Mouse (Mus musculus): Measurements from ENCODE around the gene Sprr2j-ps. TPM values are rescaled to one million over a fixed set of nuclear protein-coding genes. Genes with fewer than 3 reads are reported as not detected.

Gene Sprr2j-ps
- polyA plus RNA-seq (2015; fragmentation: Nextera tagmentation; extraction: Ambion mirVana): not detected in 2 replicates

- no peak within 1 kb of the TSS for H3K9ac ChIP-seq (ENCODE audit: low read depth, low read length)
- H3K4me2 ChIP-seq (ENCODE audit: low read length): no peak within 1 kb of the TSS
- no peak within 1 kb of the TSS for H3K27ac ChIP-seq (ENCODE audit: low read length)
- no peaks in the 10 kb centered on the region for H3K36me3 ChIP-seq (ENCODE audit: control insufficient read depth, insufficient read depth, low read length)
- no peak within 1 kb of the TSS for H3K4me3 ChIP-seq (ENCODE audit: low read depth, low read length)
- no peaks in the 10 kb centered on the region for H3K9me3 ChIP-seq (replicated peaks; ENCODE audit: control insufficient read depth, low read length, poor library complexity, severe bottlenecking)
- no peaks in the 10 kb centered on the region for H3K4me1 ChIP-seq (ENCODE audit: control insufficient read depth, insufficient read depth, low read length)
- WGBS: 96% methylated on average over 2 of the region's 2 CpGs
- ATAC-seq: no peak
- no peaks in the 10 kb centered on the region for H3K27me3 ChIP-seq (ENCODE audit: control insufficient read depth, insufficient read depth, low read depth, low read length)
Measured at GRCm38 (mm10) chr3:92417782-92418181, at the start of gene Sprr2j-ps. TSS of gene Sprr2j-ps (plus strand) at chr3:92418082.

DNA sequence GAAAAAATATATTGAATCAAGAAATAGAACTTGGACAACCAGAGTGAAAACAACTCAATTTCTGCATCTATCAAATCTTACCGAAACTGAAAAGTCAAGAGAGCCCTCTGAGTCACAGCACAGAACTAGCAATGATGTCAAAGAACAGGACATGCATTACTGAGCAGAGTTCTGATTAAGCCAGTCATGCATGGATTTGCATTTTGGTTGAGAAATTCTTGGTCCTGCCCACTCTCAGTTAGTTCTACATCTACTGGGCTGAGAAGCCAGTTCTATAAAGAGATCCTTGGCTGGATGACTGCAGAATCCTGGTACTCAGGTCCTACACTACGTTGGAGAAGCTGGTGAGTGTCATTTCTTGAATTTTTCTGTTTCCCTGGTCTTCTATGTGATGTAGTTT, 44.3 kb upstream of the Sprr2j-ps start:
- Histone ChIP-seq H3K4me1 (ENCODE audit: control insufficient read depth, insufficient read depth, low read length) (no peaks in the 10 kb centered on the region), H3K9me3 (replicated peaks; ENCODE audit: control insufficient read depth, low read length, poor library complexity, severe bottlenecking) (no peaks in the 10 kb centered on the region), H3K27ac (ENCODE audit: low read length) (no peak overlapping the region), H3K4me2 (ENCODE audit: low read length) (no peak overlapping the region), H3K9ac (ENCODE audit: low read depth, low read length) (no peak overlapping the region), H3K27me3 (ENCODE audit: control insufficient read depth, insufficient read depth, low read depth, low read length) (no peaks in the 10 kb centered on the region), H3K36me3 (ENCODE audit: control insufficient read depth, insufficient read depth, low read length) (no peaks in the 10 kb centered on the region), H3K4me3 (ENCODE audit: low read depth, low read length) (no peak overlapping the region)
- no peak for ATAC-seq
- WGBS: 77% methylated on average over 2 of the region's 2 CpGs

GRCm38 (mm10) chr3:92385385-92385784, 32.5 kb upstream of the Sprr2j-ps start, which contains the start of gene Sprr2h:
TSS of gene Sprr2h (plus strand) at chr3:92385685.
- no peak for ATAC-seq
- H3K4me3 ChIP-seq (ENCODE audit: low read depth, low read length): no peak within 1 kb of the TSS
- H3K4me2 ChIP-seq (ENCODE audit: low read length): no peak within 1 kb of the TSS
- no peaks in the 10 kb centered on the region for H3K36me3 ChIP-seq (ENCODE audit: control insufficient read depth, insufficient read depth, low read length)
- no peaks in the 10 kb centered on the region for H3K27me3 ChIP-seq (ENCODE audit: control insufficient read depth, insufficient read depth, low read depth, low read length)
- no peak within 1 kb of the TSS for H3K27ac ChIP-seq (ENCODE audit: low read length)
- no peaks in the 10 kb centered on the region for H3K9me3 ChIP-seq (replicated peaks; ENCODE audit: control insufficient read depth, low read length, poor library complexity, severe bottlenecking)
- H3K4me1 ChIP-seq (ENCODE audit: control insufficient read depth, insufficient read depth, low read length): no peaks in the 10 kb centered on the region
- 94% methylated on average over 1 of the region's 1 CpGs for WGBS
- no peak within 1 kb of the TSS for H3K9ac ChIP-seq (ENCODE audit: low read depth, low read length)

- Histone ChIP-seq H3K4me1 (ENCODE audit: control insufficient read depth, insufficient read depth, low read length) (no peaks in the 10 kb centered on the region), H3K27ac (ENCODE audit: low read length) (no peak overlapping the region), H3K36me3 (ENCODE audit: control insufficient read depth, insufficient read depth, low read length) (no peaks in the 10 kb centered on the region), H3K27me3 (ENCODE audit: control insufficient read depth, insufficient read depth, low read depth, low read length) (no peaks in the 10 kb centered on the region), H3K4me3 (ENCODE audit: low read depth, low read length) (no peak overlapping the region), H3K9ac (ENCODE audit: low read depth, low read length) (no peak overlapping the region), H3K9me3 (replicated peaks; ENCODE audit: control insufficient read depth, low read length, poor library complexity, severe bottlenecking) (no peaks in the 10 kb centered on the region), H3K4me2 (ENCODE audit: low read length) (no peak overlapping the region)
- WGBS: 52% methylated on average over 1 of the region's 1 CpGs
- no peak for ATAC-seq
Measured at GRCm38 (mm10) chr3:92394301-92394700, 23.6 kb upstream of the Sprr2j-ps start.

- H3K4me1 ChIP-seq (ENCODE audit: control insufficient read depth, insufficient read depth, low read length): no peaks in the 10 kb centered on the region
- no peak within 1 kb of the TSS for H3K4me3 ChIP-seq (ENCODE audit: low read depth, low read length)
- no peaks in the 10 kb centered on the region for H3K27me3 ChIP-seq (ENCODE audit: control insufficient read depth, insufficient read depth, low read depth, low read length)
- 91% methylated on average over 2 of the region's 2 CpGs for WGBS
- H3K4me2 ChIP-seq (ENCODE audit: low read length): no peak within 1 kb of the TSS
- H3K27ac ChIP-seq (ENCODE audit: low read length): no peak within 1 kb of the TSS
- H3K9ac ChIP-seq (ENCODE audit: low read depth, low read length): no peak within 1 kb of the TSS
- no peak for ATAC-seq
- no peaks in the 10 kb centered on the region for H3K36me3 ChIP-seq (ENCODE audit: control insufficient read depth, insufficient read depth, low read length)
- H3K9me3 ChIP-seq (replicated peaks; ENCODE audit: control insufficient read depth, low read length, poor library complexity, severe bottlenecking): no peaks in the 10 kb centered on the region
Measured at GRCm38 (mm10) chr3:92407691-92408090, 10.2 kb upstream of the Sprr2j-ps start, which contains the start of gene Sprr2i. TSS of gene Sprr2i (plus strand) at chr3:92407991.

- Histone ChIP-seq H3K27me3 (ENCODE audit: control insufficient read depth, insufficient read depth, low read depth, low read length) (no peaks in the 10 kb centered on the region), H3K9me3 (replicated peaks; ENCODE audit: control insufficient read depth, low read length, poor library complexity, severe bottlenecking) (no peaks in the 10 kb centered on the region), H3K4me2 (ENCODE audit: low read length) (no peak within 1 kb of the TSS), H3K9ac (ENCODE audit: low read depth, low read length) (no peak within 1 kb of the TSS), H3K36me3 (ENCODE audit: control insufficient read depth, insufficient read depth, low read length) (no peaks in the 10 kb centered on the region), H3K4me1 (ENCODE audit: control insufficient read depth, insufficient read depth, low read length) (no peaks in the 10 kb centered on the region), H3K27ac (ENCODE audit: low read length) (no peak within 1 kb of the TSS), H3K4me3 (ENCODE audit: low read depth, low read length) (no peak within 1 kb of the TSS)
- WGBS: 93% methylated on average over 6 of the region's 6 CpGs
- ATAC-seq: no peak
Measured at GRCm38 (mm10) chr3:92429323-92429722, 11.4 kb downstream of the Sprr2j-ps start, which contains the start of gene Gm9774. TSS of gene Gm9774 (minus strand) at chr3:92429423.

DNA sequence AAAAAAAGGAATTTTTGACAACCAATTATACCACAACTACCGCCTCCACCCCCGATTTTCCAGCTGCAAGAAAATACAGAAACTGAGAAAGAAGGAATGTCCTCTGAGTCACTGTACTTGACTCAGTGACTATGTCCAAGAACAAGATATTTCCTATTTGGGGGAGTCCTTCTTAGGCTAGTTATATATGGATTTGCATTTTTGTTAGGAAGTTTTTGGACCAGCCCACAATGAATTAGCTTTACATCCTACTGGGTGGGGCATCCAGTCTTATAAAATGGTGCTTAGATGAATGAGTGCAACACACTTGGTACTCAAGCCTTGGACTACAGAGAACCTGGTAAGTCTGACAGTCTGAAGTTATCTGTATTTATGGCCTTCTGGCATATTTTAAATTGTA, 14.4 kb downstream of the Sprr2j-ps start, which contains the start of gene Sprr2k:
Sprr2k (plus strand) TSS at position 301 of the 400 bp plus-strand sequence.
- no peaks in the 10 kb centered on the region for H3K36me3 ChIP-seq (ENCODE audit: control insufficient read depth, insufficient read depth, low read length)
- no peak within 1 kb of the TSS for H3K4me2 ChIP-seq (ENCODE audit: low read length)
- no peaks in the 10 kb centered on the region for H3K27me3 ChIP-seq (ENCODE audit: control insufficient read depth, insufficient read depth, low read depth, low read length)
- H3K9ac ChIP-seq (ENCODE audit: low read depth, low read length): no peak within 1 kb of the TSS
- H3K4me1 ChIP-seq (ENCODE audit: control insufficient read depth, insufficient read depth, low read length): no peaks in the 10 kb centered on the region
- no peak within 1 kb of the TSS for H3K27ac ChIP-seq (ENCODE audit: low read length)
- WGBS: 100% methylated on average over 2 of the region's 2 CpGs
- H3K4me3 ChIP-seq (ENCODE audit: low read depth, low read length): no peak within 1 kb of the TSS
- H3K9me3 ChIP-seq (replicated peaks; ENCODE audit: control insufficient read depth, low read length, poor library complexity, severe bottlenecking): no peaks in the 10 kb centered on the region
- ATAC-seq: no peak

DNA sequence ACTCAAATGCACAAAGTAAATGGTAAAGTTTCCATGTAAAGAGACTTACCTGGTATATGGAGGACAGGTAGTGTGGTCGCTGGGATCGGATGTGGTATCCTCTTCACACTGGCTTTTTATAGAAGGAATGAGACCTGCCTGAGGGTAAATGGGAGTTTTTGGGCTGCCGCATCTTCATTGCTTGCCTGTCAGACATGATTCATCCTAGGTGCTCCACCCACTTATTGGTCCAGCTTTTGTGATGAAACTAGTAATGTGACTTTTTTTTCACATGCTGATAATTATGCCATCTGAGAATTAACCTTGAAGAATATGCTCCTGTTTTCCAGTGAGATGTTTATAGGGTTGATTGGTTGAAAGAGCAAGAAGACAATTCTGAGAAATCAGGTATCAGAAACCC, 20.8 kb downstream of the Sprr2j-ps start, which contains the start of gene Sprr1b:
Sprr1b (minus strand) TSS at position 101 of the 400 bp plus-strand sequence.
- H3K4me2 ChIP-seq (ENCODE audit: low read length): no peak within 1 kb of the TSS
- H3K4me1 ChIP-seq (ENCODE audit: control insufficient read depth, insufficient read depth, low read length): no peaks in the 10 kb centered on the region
- no peak within 1 kb of the TSS for H3K4me3 ChIP-seq (ENCODE audit: low read depth, low read length)
- no peaks in the 10 kb centered on the region for H3K27me3 ChIP-seq (ENCODE audit: control insufficient read depth, insufficient read depth, low read depth, low read length)
- WGBS: 93% methylated on average over 3 of the region's 3 CpGs
- ATAC-seq: no peak
- no peak within 1 kb of the TSS for H3K27ac ChIP-seq (ENCODE audit: low read length)
- H3K9ac ChIP-seq (ENCODE audit: low read depth, low read length): no peak within 1 kb of the TSS
- H3K9me3 ChIP-seq (replicated peaks; ENCODE audit: control insufficient read depth, low read length, poor library complexity, severe bottlenecking): no peaks in the 10 kb centered on the region
- H3K36me3 ChIP-seq (ENCODE audit: control insufficient read depth, insufficient read depth, low read length): no peaks in the 10 kb centered on the region

- no peak overlapping the region for H3K9ac ChIP-seq (ENCODE audit: low read depth, low read length)
- no peak for ATAC-seq
- H3K4me3 ChIP-seq (ENCODE audit: low read depth, low read length): no peak overlapping the region
- H3K27me3 ChIP-seq (ENCODE audit: control insufficient read depth, insufficient read depth, low read depth, low read length): no peaks in the 10 kb centered on the region
- 91% methylated on average over 3 of the region's 3 CpGs for WGBS
- H3K4me1 ChIP-seq (ENCODE audit: control insufficient read depth, insufficient read depth, low read length): no peaks in the 10 kb centered on the region
- no peak overlapping the region for H3K27ac ChIP-seq (ENCODE audit: low read length)
- H3K4me2 ChIP-seq (ENCODE audit: low read length): no peak overlapping the region
- H3K36me3 ChIP-seq (ENCODE audit: control insufficient read depth, insufficient read depth, low read length): no peaks in the 10 kb centered on the region
- H3K9me3 ChIP-seq (replicated peaks; ENCODE audit: control insufficient read depth, low read length, poor library complexity, severe bottlenecking): no peaks in the 10 kb centered on the region
Measured at GRCm38 (mm10) chr3:92440177-92440576, 22.3 kb downstream of the Sprr2j-ps start.
